Mouse (Mus musculus) MEL (cell line): ENCODE measurements at regions not wholly inside any gene's neighbourhood (a gene's known extent, or its start where the extent isn't known, plus 50 kb on each side); places are given as distances from the start of the nearest gene placed in this dataset.

Source experiments
- CTCF ChIP-seq, 3 experiments: IDR thresholded peaks in 2 of 3; conservative IDR thresholded peaks in 1 of 3; 2 replicates each; pipeline ENCODE4 v1.5.1; 2011 to 2012; ENCODE audit warnings: low read length in 3 of 3, low read depth in 2 of 3, mild to moderate bottlenecking in 2 of 3, improper control_type of control experiment in 1 of 3, inconsistent platforms in 1 of 3, mixed read lengths in 1 of 3, moderate library complexity in 1 of 3; ENCODE audit not compliant: control insufficient read depth in 1 of 3, insufficient read depth in 1 of 3, poor library complexity in 1 of 3, severe bottlenecking in 1 of 3
- USF1 ChIP-seq: IDR thresholded peaks from 2 replicates; pipeline ENCODE4 v1.6.1; 2014; ENCODE audit warnings: low read depth, mild to moderate bottlenecking, inconsistent platforms, low read length, improper control_type of control experiment, moderate library complexity
- ZKSCAN1 ChIP-seq: IDR thresholded peaks from 2 replicates; pipeline ENCODE4 v1.6.1; 2012; ENCODE audit warnings: low read depth, mild to moderate bottlenecking, inconsistent platforms, low read length, improper control_type of control experiment, moderate library complexity

DNA sequence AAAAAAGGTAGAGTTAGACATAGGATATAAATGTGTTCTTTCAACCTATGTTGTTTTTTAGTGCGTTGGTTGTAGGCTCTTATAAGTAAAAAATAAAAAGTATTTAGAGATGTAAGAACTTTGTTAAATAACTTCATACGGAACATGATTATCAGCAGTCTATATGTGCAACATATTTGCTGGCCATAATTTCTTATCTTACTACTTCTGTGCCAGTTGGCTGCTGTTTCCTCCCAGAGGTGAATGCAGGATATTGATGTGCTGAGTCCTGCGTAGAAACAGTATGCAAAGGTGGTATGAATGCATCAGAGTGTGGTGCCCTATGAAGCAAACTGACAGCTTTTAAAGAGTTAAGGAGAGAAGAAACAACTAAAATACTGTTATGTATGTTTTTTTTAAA, 531.5 kb upstream of the Pabpc5 start:
- TF ChIP-seq ZKSCAN1: no peak
- TF ChIP-seq CTCF (IDR thresholded peaks at IDR 0.05 in 2 of 3, conservative IDR thresholded peaks at IDR 0.05 in 1 of 3; ENCODE audit: control insufficient read depth in 1 of 3, insufficient read depth in 1 of 3, low read depth in 2 of 3, low read length in 3 of 3, poor library complexity in 1 of 3, severe bottlenecking in 1 of 3): no peak
- no peak for TF ChIP-seq USF1
